Mouse (Mus musculus) midbrain, embryonic 16.5 days (tissue): ENCODE measurements at regions not wholly inside any gene's neighbourhood (a gene's known extent, or its start where the extent isn't known, plus 50 kb on each side); places are given as distances from the start of the nearest gene placed in this dataset.

Source experiments
- ATAC-seq: fragments of 200-750 bp; cut with Nextera tagmentation; 2 replicates; pipeline ENCODE4 v1.8.0; 2017; ENCODE audit warnings: moderate TSS enrichment
- H3K27ac ChIP-seq: fragments of 300-500 bp; sonication (generic); 2 replicates; pipeline ENCODE4 v1.5.1; 2014; ENCODE audit warnings: mild to moderate bottlenecking, low read length, mixed read lengths
- H3K27me3 ChIP-seq: fragments of 300-500 bp; sonication (generic); 2 replicates; pipeline ENCODE4 v1.6.1; 2014; ENCODE audit warnings: low read depth, low read length, mixed read lengths; ENCODE audit not compliant: control insufficient read depth, insufficient read depth
- H3K36me3 ChIP-seq: fragments of 300-500 bp; sonication (generic); 2 replicates; pipeline ENCODE4 v1.6.1; 2014; ENCODE audit warnings: mild to moderate bottlenecking, low read length, moderate library complexity, mixed read lengths; ENCODE audit not compliant: control insufficient read depth, insufficient read depth
- H3K4me1 ChIP-seq: fragments of 300-500 bp; sonication (generic); 2 replicates; pipeline ENCODE4 v1.6.1; 2014; ENCODE audit warnings: mild to moderate bottlenecking, low read length, mixed read lengths; ENCODE audit not compliant: control insufficient read depth, insufficient read depth
- H3K4me2 ChIP-seq: fragments of 300-500 bp; sonication (generic); 2 replicates; pipeline ENCODE4 v1.6.1; 2014; ENCODE audit warnings: mild to moderate bottlenecking, low read length, mixed read lengths
- H3K4me3 ChIP-seq: fragments of 300-500 bp; sonication (generic); 2 replicates; pipeline ENCODE4 v1.5.1; 2014; ENCODE audit warnings: low read depth, mild to moderate bottlenecking, low read length, moderate library complexity, mixed read lengths
- H3K9ac ChIP-seq: fragments of 300-500 bp; sonication (generic); 2 replicates; pipeline ENCODE4 v1.6.1; 2014; ENCODE audit warnings: low read depth, low read length, mixed read lengths
- H3K9me3 ChIP-seq: fragments of 300-500 bp; sonication (generic); replicated peaks from 2 replicates; pipeline ENCODE4 v1.6.1; 2014; ENCODE audit warnings: mild to moderate bottlenecking, low read length, mixed read lengths; ENCODE audit not compliant: control insufficient read depth, poor library complexity, severe bottlenecking
- WGBS: fragments of 180-500 bp; shearing (Covaris S2); extraction: QIAGEN DNeasy Blood & Tissue Kit; methylation state at CpG from one replicate; pipeline ENCODE4 v1.1.7; 2014; 5-methylcytosine and 5-hydroxymethylcytosine counted together

DNA sequence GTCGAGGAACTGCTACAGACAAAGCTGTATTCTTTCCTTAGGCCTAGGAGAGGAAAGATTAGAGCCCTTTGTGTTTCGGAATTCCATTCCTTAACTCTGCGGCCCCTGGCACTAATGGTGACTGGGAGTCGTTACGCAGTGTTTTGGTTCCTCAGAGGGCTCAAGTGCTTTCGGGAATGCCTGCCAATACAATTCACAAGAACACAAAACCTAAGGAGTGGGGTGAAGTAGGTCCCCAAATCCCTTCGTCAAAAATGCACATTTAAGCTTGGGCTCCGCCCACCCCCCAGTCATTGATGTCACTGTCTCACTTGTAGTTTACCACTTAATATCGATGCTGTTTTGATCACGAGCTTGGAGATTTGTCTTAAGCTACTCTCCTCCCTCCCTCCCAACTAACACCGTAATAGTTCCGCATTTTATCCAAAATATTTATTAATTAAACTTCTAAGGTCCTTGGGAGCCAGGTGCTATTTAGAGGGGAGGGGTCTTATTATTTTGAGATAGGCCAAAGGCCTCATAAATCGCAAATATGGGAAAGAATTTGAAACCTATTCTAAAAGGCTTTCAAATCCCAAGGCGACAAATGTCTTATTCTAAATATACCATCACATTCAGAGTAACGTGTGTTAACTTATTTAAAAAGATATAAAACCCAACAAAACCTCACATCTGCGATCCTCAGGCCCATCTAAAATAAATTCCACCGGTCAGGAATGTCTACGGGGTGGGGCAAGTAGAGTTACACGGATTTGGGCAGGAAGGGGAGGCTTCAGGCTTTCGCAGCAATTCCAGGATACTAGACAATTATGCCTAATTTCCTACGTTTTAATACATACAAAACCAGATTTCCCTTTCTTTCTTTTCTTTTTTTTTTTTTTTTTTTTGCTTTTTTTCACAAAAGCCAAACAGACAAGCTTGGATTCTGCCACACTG is 75.6 kb upstream of the Chd2 start:
- H3K36me3 ChIP-seq: no peaks in the 10 kb centered on the region
- under 1% methylated on average over 21 of the region's 21 CpGs for WGBS

DNA sequence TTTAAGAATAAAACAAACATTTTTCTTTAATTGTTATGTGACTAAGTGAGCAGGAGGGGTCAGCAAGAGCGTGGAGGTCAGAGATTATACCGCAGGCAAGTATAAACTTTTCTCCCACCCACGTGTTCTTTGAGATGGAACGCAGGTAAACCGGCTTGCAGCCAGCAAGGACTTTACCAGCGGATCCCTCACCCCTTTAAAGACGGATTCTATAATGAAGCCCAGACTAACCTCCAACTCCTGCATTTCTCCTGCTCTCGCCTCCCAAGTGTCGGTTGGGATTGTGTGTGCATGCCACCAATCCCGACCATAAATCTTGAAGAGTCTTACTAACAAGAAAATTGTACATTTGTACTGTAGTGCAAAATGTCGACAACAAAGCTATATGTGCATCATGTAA is 74.4 kb upstream of the Chd2 start:
- ATAC-seq: no peak
- Histone ChIP-seq H3K4me2 (peak overlapping the region; percentile 89), H3K9ac (peak overlapping the region; percentile 53), H3K4me1 (peaks cover 28% of the 10 kb centered on the region), H3K27ac (peak overlapping the region; percentile 100), H3K4me3 (no peak overlapping the region), H3K27me3 (no peaks in the 10 kb centered on the region), H3K36me3 (no peaks in the 10 kb centered on the region), H3K9me3 (no peaks in the 10 kb centered on the region)
- 20% methylated on average over 11 of the region's 11 CpGs for WGBS

More for the DNA sequence above, 75.6 kb upstream of the Chd2 start:
- Histone ChIP-seq H3K4me1 (peaks cover 28% of the 10 kb centered on the region), H3K4me3 (peak overlapping the region; percentile 66), H3K9me3 (no peaks in the 10 kb centered on the region), H3K27ac (peak overlapping the region; percentile 100), H3K27me3 (no peaks in the 10 kb centered on the region), H3K4me2 (peak overlapping the region; percentile 89), H3K9ac (peak overlapping the region; percentile 94)
- no peak for ATAC-seq

- WGBS: 56% methylated on average over 8 of the region's 8 CpGs
- Histone ChIP-seq H3K4me1 (peaks cover 28% of the 10 kb centered on the region), H3K36me3 (no peaks in the 10 kb centered on the region), H3K9me3 (no peaks in the 10 kb centered on the region), H3K4me3 (no peak overlapping the region), H3K4me2 (peak overlapping the region; percentile 32), H3K27ac (peak overlapping the region; percentile 100), H3K9ac (0 out of 2 replicates have a peak overlapping the region, but pooled peaks have one; percentile 14), H3K27me3 (no peaks in the 10 kb centered on the region)
- no peak for ATAC-seq
Measured at GRCm38 (mm10) chr7:73614840-73615555, 73.4 kb upstream of the Chd2 start.

- no peak overlapping the region for H3K4me3 ChIP-seq
- WGBS: 75% methylated on average over 4 of the region's 4 CpGs
- H3K27me3 ChIP-seq: no peaks in the 10 kb centered on the region
- H3K4me1 ChIP-seq: peaks cover 28% of the 10 kb centered on the region
- H3K4me2 ChIP-seq: no peak overlapping the region
- H3K36me3 ChIP-seq: no peaks in the 10 kb centered on the region
- peak overlapping the region; percentile 69 for H3K27ac ChIP-seq
- no peaks in the 10 kb centered on the region for H3K9me3 ChIP-seq
- no peak for ATAC-seq
- no peak overlapping the region for H3K9ac ChIP-seq
Measured at GRCm38 (mm10) chr7:73614341-73614740, 72.7 kb upstream of the Chd2 start.

DNA sequence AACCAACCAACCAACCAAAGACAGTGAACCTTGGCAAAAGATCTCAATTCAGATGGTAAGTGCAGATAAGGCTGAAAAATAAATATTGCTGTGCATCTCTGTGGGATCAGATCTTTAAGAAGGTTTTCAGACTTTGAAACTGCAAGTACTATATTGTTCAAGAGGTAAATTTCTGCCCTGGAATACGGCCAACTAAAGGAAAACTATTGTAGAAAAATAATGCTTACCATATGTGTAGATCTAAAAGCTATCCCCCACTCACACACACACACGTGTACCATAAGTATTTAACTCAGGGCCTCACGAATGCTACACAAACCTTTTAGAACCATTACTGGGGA is 71.1 kb upstream of the Chd2 start:
- Histone ChIP-seq H3K9me3 (no peaks in the 10 kb centered on the region), H3K9ac (no peak overlapping the region), H3K4me2 (no peak overlapping the region), H3K36me3 (no peaks in the 10 kb centered on the region), H3K27me3 (no peaks in the 10 kb centered on the region), H3K4me3 (no peak overlapping the region), H3K4me1 (peaks cover 37% of the 10 kb centered on the region), H3K27ac (no peak overlapping the region)
- 85% methylated on average over 3 of the region's 3 CpGs for WGBS
- no peak for ATAC-seq

DNA sequence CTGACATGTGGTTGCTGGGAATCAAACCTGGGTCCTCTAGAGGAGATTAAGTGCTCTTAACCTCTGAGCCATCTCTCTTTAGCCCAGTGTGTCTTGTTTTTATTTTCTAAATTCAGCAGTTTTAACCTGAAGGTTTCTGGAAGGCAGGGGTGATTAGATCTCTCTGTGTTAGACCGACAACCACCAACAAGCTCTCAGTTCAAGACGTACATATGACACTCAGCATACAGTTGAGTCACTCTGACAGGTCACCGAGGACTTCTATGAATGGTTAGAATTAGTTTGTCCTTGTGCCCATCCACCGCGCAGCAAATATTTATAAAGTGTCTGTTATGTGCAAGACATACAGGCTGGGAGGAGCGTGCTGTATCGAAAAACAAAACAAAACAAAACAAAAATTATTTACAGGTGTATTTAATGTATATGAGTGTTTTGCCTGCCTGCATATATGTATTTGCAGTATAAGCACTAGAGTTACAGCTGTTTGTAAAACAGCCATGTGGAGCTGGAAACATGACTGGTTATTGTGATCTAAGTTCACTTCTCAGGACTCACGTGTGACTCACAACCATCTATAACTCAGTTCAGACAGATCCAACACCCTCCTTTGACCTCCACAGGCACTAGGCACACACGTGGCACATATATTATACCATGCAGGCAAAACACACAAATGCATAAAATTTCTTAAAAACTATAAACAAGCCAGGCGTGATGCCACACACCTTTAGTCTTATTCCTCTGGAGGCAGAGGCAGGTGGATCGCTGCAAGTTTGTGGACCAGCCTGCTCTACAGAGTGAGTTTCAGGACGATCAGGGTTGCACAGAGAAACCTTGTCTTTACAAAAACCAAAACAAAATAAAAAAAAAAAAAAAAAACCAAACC is 70.5 kb upstream of the Chd2 start:
- Histone ChIP-seq H3K36me3 (no peaks in the 10 kb centered on the region), H3K4me2 (no peak overlapping the region), H3K9me3 (no peaks in the 10 kb centered on the region), H3K27me3 (no peaks in the 10 kb centered on the region), H3K9ac (no peak overlapping the region), H3K27ac (no peak overlapping the region), H3K4me3 (no peak overlapping the region), H3K4me1 (peaks cover 36% of the 10 kb centered on the region)
- 91% methylated on average over 12 of the region's 12 CpGs for WGBS
- ATAC-seq: no peak

- no peak for ATAC-seq
- 18% methylated on average over 5 of the region's 5 CpGs for WGBS
- Histone ChIP-seq H3K4me2 (peak overlapping the region; percentile 65; the same call in 1 of the 2 replicates), H3K27me3 (no peaks in the 10 kb centered on the region), H3K27ac (peak overlapping the region; percentile 94), H3K4me3 (no peak overlapping the region), H3K4me1 (peaks cover 12% of the 10 kb centered on the region), H3K9ac (peak overlapping the region; percentile 38; the same call in 1 of the 2 replicates), H3K9me3 (no peaks in the 10 kb centered on the region), H3K36me3 (no peaks in the 10 kb centered on the region)
Measured at GRCm38 (mm10) chr7:73608804-73609275, 67.2 kb upstream of the Chd2 start.

GRCm38 (mm10) chr7:73608070-73608803 is 66.6 kb upstream of the Chd2 start:
- H3K4me3 ChIP-seq: no peak overlapping the region; the same call in 1 of the 2 replicates
- WGBS: 21% methylated on average over 8 of the region's 8 CpGs

More at GRCm38 (mm10) chr7:73608070-73608803, 66.6 kb upstream of the Chd2 start:
- Histone ChIP-seq H3K27me3 (no peaks in the 10 kb centered on the region), H3K4me2 (peak overlapping the region; percentile 65), H3K36me3 (no peaks in the 10 kb centered on the region), H3K4me1 (peaks cover 12% of the 10 kb centered on the region), H3K9me3 (no peaks in the 10 kb centered on the region), H3K27ac (peak overlapping the region; percentile 94), H3K9ac (peak overlapping the region; percentile 66; the same call in 1 of the 2 replicates)
- ATAC-seq: no peak
